Mouse (Mus musculus) liver, postnatal 0 days (tissue): ENCODE data around the gene Ptprf.

Experiments used
- CTCF ChIP-seq: sonication (generic); IDR thresholded peaks from 2 replicates; pipeline ENCODE4 v1.5.1; 2016; ENCODE audit warnings: antibody characterized with exemption, low read depth
- EP300 ChIP-seq: IDR thresholded peaks from 2 replicates; pipeline ENCODE4 v1.6.1; 2016; ENCODE audit warnings: antibody characterized with exemption, low read depth, mild to moderate bottlenecking

DNA sequence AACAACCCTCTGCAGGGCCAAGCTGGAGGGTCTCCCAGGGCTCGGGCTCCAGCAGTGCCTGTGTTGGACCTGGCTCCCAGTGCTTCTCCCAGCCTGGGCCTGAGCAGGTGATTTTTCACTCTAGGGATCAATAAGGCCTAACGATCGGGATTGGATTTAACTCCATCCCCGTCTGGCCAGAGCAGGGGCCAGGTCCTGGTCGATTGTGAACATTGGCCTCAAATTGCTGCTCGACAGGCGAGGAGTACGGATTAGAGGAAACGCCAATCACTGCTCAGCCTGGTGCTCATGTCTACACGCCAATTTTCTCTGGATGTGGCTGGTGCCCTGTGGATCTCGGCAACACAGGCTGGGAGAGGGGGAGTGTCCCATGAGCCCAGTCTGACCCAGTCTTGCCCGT, 63.8 kb downstream of the Ptprf start:
- TF ChIP-seq CTCF: no peak
- 0 out of 2 replicates have a peak, but pooled peaks have one; percentile 25 for TF ChIP-seq EP300
